Mouse (Mus musculus) cerebellum, adult 9-11 months (tissue): ENCODE measurements at regions not wholly inside any gene's neighbourhood (a gene's known extent, or its start where the extent isn't known, plus 50 kb on each side); places are given as distances from the start of the nearest gene placed in this dataset.

Source experiments
- DNase-seq: peaks from one replicate; pipeline ENCODE4 v3.0.0; 2022

DNA sequence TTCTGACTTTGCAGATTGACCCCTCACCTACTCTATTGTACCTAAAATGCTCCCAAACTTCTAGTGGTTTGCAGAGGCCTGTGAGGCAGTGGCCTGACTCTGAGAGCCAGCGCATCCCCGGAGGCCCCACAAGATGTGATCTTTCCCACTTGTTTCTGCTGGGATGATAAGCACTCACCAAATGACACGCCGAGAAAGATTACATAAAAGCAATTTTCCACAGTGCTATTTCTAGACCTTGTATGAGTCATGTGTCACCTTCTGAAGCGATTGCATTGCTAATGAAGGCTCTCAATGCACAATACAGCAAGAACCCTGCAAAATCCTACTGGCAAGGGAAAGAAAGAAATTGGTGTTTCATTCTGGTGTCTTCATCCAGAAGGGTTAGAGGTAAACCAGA lies 97.8 kb upstream of the Cd180 start:
- no peak for DNase-seq

- DNase-seq = no peak
Observed at GRCm38 (mm10) chr13:102596101-102596500, 97.3 kb upstream of the Cd180 start.

GRCm38 (mm10) chr13:102598181-102598580 lies 95.2 kb upstream of the Cd180 start:
- no peak for DNase-seq

- DNase-seq = no peak
Observed at GRCm38 (mm10) chr13:102599602-102600001, 93.8 kb upstream of the Cd180 start.

DNA sequence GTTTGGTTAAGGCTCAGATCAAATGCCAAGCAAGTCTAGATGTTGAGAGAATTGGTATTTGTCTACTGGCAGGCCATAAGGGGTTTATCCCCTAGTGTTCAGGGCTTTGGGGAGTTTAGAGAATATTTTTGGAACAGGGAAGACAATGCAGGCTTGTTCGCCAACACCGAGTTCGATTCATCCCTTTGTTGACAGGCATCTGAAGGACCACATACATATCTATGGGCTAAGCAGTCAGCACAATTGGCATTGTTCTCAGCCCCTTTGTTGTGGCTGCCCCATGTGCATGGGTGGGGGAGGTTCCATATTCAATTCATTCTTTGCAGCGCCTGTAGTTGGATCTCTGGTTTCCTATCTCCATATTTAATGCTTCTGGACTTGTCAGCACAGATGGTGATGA lies 93.3 kb upstream of the Cd180 start:
- peak; percentile 34 for DNase-seq

DNA sequence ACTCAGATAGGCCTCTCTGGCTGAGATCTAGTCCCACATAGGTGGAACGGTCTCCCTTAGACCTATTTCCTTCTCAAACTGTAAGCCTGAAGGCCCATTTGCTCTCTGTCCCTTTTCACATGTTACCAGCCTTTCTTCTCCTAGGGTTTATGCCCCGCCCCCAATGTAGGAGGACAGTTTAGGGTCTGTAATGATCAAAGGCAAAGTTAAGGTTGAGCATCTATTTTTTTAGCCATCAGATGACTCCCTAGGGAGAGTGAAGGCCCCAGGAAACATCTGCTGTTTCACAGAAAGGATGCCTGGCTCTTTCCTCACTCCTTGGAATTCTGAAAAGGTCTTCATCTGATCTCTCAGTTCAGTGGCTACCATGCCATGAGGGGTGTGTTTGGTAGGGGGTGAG lies 68.9 kb upstream of the Cd180 start:
- no peak for DNase-seq

- peak; percentile 23 for DNase-seq
Observed at GRCm38 (mm10) chr13:102625171-102625835, 68.1 kb upstream of the Cd180 start.

DNA sequence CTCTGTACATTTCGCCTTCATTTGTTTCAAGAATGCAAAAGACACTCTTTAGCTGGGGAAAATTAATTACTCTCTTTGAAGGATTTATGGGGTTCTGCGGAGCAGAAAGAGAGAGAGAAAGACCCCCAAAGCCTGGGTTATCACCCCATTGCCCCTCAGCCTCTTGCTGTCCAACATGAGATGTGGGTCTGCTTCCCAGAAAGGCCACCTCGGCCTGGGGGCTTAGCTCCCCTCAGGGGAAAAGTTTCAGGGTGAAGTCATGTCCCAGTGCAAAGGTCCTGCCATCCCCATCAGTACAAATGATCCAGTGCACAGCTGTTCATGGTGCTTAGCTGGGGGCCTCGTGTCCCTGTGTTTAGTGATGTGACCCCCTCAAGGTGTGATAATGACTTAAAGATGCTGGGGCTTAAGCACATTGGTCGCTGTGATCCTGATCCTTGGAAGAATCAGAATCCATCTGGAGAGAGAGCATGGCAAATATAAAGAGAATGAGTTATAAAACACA lies 67.5 kb upstream of the Cd180 start:
- DNase-seq = no peak

- no peak for DNase-seq
Observed at GRCm38 (mm10) chr13:102627786-102628185, 65.6 kb upstream of the Cd180 start.

DNA sequence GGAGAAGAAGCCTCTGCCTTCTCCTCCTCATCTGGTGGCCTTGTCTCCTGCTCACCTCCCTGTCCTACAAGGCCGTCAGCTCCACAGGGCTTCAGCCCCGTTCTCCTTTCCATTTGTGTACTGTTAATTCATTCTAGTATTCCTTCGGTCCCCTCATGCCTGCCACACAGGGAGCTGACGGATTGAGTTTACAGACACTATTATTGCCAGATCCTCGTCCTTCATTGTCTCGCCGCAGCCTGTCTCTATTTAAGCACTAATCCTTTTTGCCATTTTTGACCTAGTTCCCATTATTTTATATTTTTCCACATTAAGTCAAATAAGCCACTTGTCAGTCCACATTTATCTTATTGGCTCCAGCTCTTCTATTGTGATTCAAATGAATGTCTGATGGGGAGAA lies 64.2 kb upstream of the Cd180 start:
- no peak for DNase-seq

- DNase-seq = no peak
Observed at GRCm38 (mm10) chr13:102634236-102634957, 59.0 kb upstream of the Cd180 start.

GRCm38 (mm10) chr13:102636032-102636431 lies 57.3 kb upstream of the Cd180 start:
- DNase-seq = no peak

DNA sequence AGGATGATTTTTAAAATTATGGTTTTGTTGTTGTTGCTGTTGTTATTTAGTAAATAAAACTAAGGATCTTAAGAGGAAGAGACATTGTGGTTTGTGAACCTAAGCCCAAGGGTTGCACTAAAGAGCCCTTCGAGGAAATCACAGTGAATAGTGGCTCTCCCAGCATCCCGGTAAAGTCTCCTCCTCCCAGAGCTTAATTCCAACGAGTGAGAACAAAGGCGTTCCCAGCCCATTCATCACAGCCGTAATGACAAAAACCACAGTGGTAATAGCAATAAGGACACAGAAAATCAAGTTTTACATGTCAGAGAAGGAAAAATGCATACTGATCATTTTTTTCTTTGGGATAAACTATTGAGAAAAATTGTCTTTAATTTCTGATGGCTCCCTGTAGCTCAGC lies 56.3 kb upstream of the Cd180 start:
- no peak for DNase-seq

GRCm38 (mm10) chr13:102639651-102640050 lies 53.7 kb upstream of the Cd180 start:
- DNase-seq = no peak

DNA sequence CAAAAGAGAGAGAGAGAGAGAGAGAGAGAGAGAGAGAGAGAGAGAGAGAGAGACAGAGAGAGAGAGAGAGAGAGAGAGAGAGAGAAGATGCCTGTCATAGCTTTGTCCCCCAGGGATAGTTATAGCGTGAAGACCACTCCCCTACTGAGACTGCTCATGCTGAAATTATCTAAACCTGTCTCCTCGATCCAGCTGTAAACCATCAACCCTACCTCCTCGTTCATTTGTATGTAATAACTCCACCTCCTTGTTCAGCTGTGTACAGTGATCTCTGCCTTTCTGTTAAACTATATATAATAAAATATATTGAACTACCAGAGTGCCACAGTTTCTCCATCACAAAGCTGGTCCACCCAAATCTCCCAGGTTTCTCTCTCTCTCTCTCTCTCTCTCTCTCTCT lies 53.2 kb upstream of the Cd180 start:
- no peak for DNase-seq
